In genomic region chr19:34553522-34553921, GRCm38 (mm10) we compare ENCODE assay signal across 12 mouse cellular contexts. TPM values are rescaled to one million over a fixed set of nuclear protein-coding genes. Genes with fewer than 3 reads are reported as not detected.
DNase-seq lines count a peak whose midpoint lies in the region; ATAC-seq and TF ChIP-seq lines count a peak whose summit lies in the region.
"Had no signal": no experiment of that assay in that cellular context is flagged by ENCODE, and none has a peak within 500 bp of the region (broad histone marks: within the 10 kb centered on the region; RNA-seq: fewer than 3 reads in every experiment).

No protein-coding gene starts in this region.

- no peak for TF ChIP-seq CTCF in left cerebral cortex, adult 2 months (IDR thresholded peaks at IDR 0.05)

- no peaks in the 10 kb centered on the region for H3K36me3 ChIP-seq in intestine, embryonic 14.5 days (ENCODE audit: control insufficient read depth, insufficient read depth, low read length)
- H3K36me3 ChIP-seq: hindbrain, embryonic 15.5 days; neural tube, embryonic 15.5 days had no signal

- WGBS in intestine, embryonic 14.5 days = 47% methylated on average over 3 of the region's 3 CpGs

- peaks cover 17% of the 10 kb centered on the region for H3K4me1 ChIP-seq in intestine, embryonic 14.5 days (replicated peaks; ENCODE audit: control insufficient read depth, insufficient read depth, low read length)

- H3K27me3 ChIP-seq in intestine, embryonic 14.5 days (replicated peaks; ENCODE audit: control insufficient read depth, insufficient read depth, low read length) = no peaks in the 10 kb centered on the region
- H3K27me3 ChIP-seq: hindbrain, embryonic 15.5 days; neural tube, embryonic 15.5 days had no signal

- H3K4me2 ChIP-seq in intestine, embryonic 14.5 days (ENCODE audit: low read length) = peak overlapping the region; percentile 34
- H3K4me2 ChIP-seq: hindbrain, embryonic 15.5 days; neural tube, embryonic 15.5 days had no signal

- no peak overlapping the region for H3K9ac ChIP-seq in intestine, embryonic 14.5 days (ENCODE audit: low read length)
- H3K9ac ChIP-seq: hindbrain, embryonic 15.5 days; neural tube, embryonic 15.5 days had no signal

- no peak for ATAC-seq in intestine, embryonic 14.5 days (replicated peaks; ENCODE audit: low FRiP score, low TSS enrichment, low read depth)

- no peak overlapping the region for H3K4me3 ChIP-seq in left cerebral cortex, adult 2 months
- H3K4me3 ChIP-seq in intestine, embryonic 14.5 days (ENCODE audit: low read depth, low read length) = no peak overlapping the region
- H3K4me3 ChIP-seq: hindbrain, embryonic 15.5 days; neural tube, embryonic 15.5 days had no signal

- H3K9me3 ChIP-seq in intestine, embryonic 14.5 days (ENCODE audit: control insufficient read depth, low read length) = no peaks in the 10 kb centered on the region; the same call in 1 of the 2 replicates
- H3K9me3 ChIP-seq: hindbrain, embryonic 15.5 days; neural tube, embryonic 15.5 days had no signal

- H3K27ac ChIP-seq in left cerebral cortex, adult 2 months = peak overlapping the region; percentile 40
- peak overlapping the region; percentile 47; the same call in 1 of the 2 replicates for H3K27ac ChIP-seq in intestine, embryonic 14.5 days (ENCODE audit: low read depth)
- H3K27ac ChIP-seq: hindbrain, embryonic 15.5 days; neural tube, embryonic 15.5 days had no signal

- DNase-seq in heart, adult 18-20 months = peak; percentile 6 to 20
- no peak for DNase-seq in heart, adult 8-10 months (ENCODE audit: low spot score)
- no peak for DNase-seq in left cerebral cortex, adult 2 months (ENCODE audit: extremely low spot score in 1 of 2, low spot score in 2 of 2)
- no peak for DNase-seq in left cerebral cortex, postnatal 10 days (ENCODE audit: extremely low spot score in 1 of 2, low spot score in 2 of 2)
- DNase-seq in 3T3-L1 (ENCODE audit: low read depth, low spot score) = peak; percentile 52
- DNase-seq in intestine, embryonic 14.5 days (ENCODE audit: low spot score) = no peak
- no peak for DNase-seq in ovary, postnatal 14 days (ENCODE audit: low spot score)
- DNase-seq in ovary, adult 18-20 months (ENCODE audit: low spot score) = no peak
- DNase-seq: adrenal gland, postnatal 10 days; cerebellum, adult 9-10 months had no signal

- intact Hi-C loops in left cerebral cortex, adult 2 months (cut with DNase I) = no loop called here
- intact Hi-C loops in left cerebral cortex, postnatal 10 days (cut with DNase I) = no loop called here

RNA-seq across cellular contexts. Expression of gene Ifit2, which starts 3.0 kb away (rescaled TPM):
- 1 to 10 TPM; 3.1 to 3.7 TPM for total RNA-seq in heart, adult 18-20 months (2021)
- 1 to 10 TPM; 3.2 to 4.4 (median 3.7) TPM for total RNA-seq in heart, adult 8-10 months (2022)
- total RNA-seq in left cerebral cortex, adult 2 months (2021) = 1 to 10 TPM; 7.1 to 8.2 TPM
- total RNA-seq in left cerebral cortex, postnatal 10 days (2021) = 1 to 10 TPM; 6.9 to 7.1 TPM
- 8.9 and 10.3 TPM in 2 replicates for polyA plus RNA-seq in intestine, embryonic 14.5 days (2014; fragmentation: Nextera tagmentation; extraction: Ambion mirVana)

RNA-seq across cellular contexts. Expression of gene Lipa, which starts 26.2 kb away (rescaled TPM):
- total RNA-seq in heart, adult 18-20 months (2021) = 10 to 100 TPM; 22.2 to 28.9 TPM
- 10 to 100 TPM; 22.6 to 27.5 (median 24.7) TPM for total RNA-seq in heart, adult 8-10 months (2022)
- 10 to 100 TPM; 15.3 to 17.5 TPM for total RNA-seq in left cerebral cortex, adult 2 months (2021)
- total RNA-seq in left cerebral cortex, postnatal 10 days (2021) = 10 to 100 TPM; 13.5 to 13.9 TPM
- polyA plus RNA-seq in intestine, embryonic 14.5 days (2014; fragmentation: Nextera tagmentation; extraction: Ambion mirVana) = 28.2 and 31.3 TPM in 2 replicates

RNA-seq across cellular contexts. Expression of gene Ifit3, which starts 29.8 kb away (rescaled TPM):
- total RNA-seq in heart, adult 18-20 months (2021) = 1 to 10 TPM; 2.8 to 3.4 TPM
- 1 to 10 TPM; 1.8 to 4.4 (median 3.9) TPM for total RNA-seq in heart, adult 8-10 months (2022)
- total RNA-seq in left cerebral cortex, adult 2 months (2021) = 1 to 10 TPM; 4.5 to 4.7 TPM
- under 1 TPM; 0.41 to 0.71 TPM for total RNA-seq in left cerebral cortex, postnatal 10 days (2021)
- 0.60 and 0.90 TPM in 2 replicates for polyA plus RNA-seq in intestine, embryonic 14.5 days (2014; fragmentation: Nextera tagmentation; extraction: Ambion mirVana)

RNA-seq across cellular contexts. Expression of gene Ifit1bl1, which starts 48.2 kb away (rescaled TPM):
- total RNA-seq in heart, adult 18-20 months (2021) = 1 to 10 TPM; 1.3 to 2.5 TPM
- total RNA-seq in heart, adult 8-10 months (2022) = 1 to 10 TPM; 1.4 to 3.8 (median 2.1) TPM
- total RNA-seq in left cerebral cortex, adult 2 months (2021) = 1 to 10 TPM; 1.9 to 2.4 TPM
- total RNA-seq in left cerebral cortex, postnatal 10 days (2021) = 1 to 10 TPM; 2.1 to 2.3 TPM
- polyA plus RNA-seq in intestine, embryonic 14.5 days (2014; fragmentation: Nextera tagmentation; extraction: Ambion mirVana) = 0.18 TPM in 1 of 2 replicates, not detected in the other

RNA-seq across cellular contexts. Expression of gene Ifit3b, which starts 54.2 kb away (rescaled TPM):
- total RNA-seq in heart, adult 18-20 months (2021) = 1 to 10 TPM in 1 of 2 experiments, under 1 TPM in 1; 0.90 to 1.5 TPM
- 1 to 10 TPM; 1.4 to 1.8 (median 1.5) TPM for total RNA-seq in heart, adult 8-10 months (2022)
- 1 to 10 TPM; 1.9 to 2.8 TPM for total RNA-seq in left cerebral cortex, adult 2 months (2021)
- under 1 TPM; 0.21 to 0.51 TPM for total RNA-seq in left cerebral cortex, postnatal 10 days (2021)
- polyA plus RNA-seq in intestine, embryonic 14.5 days (2014; fragmentation: Nextera tagmentation; extraction: Ambion mirVana) = 0.11 and 0.15 TPM in 2 replicates

Comparison
In these comparisons a context has a peak if more than half of its experiments do, and no peak if none do; other contexts are left out.
1. DNase-seq: peak in heart, adult 18-20 months (2 of 2) and 3T3-L1 (single experiment); none in heart, adult 8-10 months (single experiment), left cerebral cortex, adult 2 months (0 of 2), left cerebral cortex, postnatal 10 days (0 of 2), intestine, embryonic 14.5 days (single experiment), ovary, postnatal 14 days (single experiment) and ovary, adult 18-20 months (single experiment).